Mouse (Mus musculus): Measurements from ENCODE around the gene Ccdc85c.

The Ccdc85c gene

DNA sequence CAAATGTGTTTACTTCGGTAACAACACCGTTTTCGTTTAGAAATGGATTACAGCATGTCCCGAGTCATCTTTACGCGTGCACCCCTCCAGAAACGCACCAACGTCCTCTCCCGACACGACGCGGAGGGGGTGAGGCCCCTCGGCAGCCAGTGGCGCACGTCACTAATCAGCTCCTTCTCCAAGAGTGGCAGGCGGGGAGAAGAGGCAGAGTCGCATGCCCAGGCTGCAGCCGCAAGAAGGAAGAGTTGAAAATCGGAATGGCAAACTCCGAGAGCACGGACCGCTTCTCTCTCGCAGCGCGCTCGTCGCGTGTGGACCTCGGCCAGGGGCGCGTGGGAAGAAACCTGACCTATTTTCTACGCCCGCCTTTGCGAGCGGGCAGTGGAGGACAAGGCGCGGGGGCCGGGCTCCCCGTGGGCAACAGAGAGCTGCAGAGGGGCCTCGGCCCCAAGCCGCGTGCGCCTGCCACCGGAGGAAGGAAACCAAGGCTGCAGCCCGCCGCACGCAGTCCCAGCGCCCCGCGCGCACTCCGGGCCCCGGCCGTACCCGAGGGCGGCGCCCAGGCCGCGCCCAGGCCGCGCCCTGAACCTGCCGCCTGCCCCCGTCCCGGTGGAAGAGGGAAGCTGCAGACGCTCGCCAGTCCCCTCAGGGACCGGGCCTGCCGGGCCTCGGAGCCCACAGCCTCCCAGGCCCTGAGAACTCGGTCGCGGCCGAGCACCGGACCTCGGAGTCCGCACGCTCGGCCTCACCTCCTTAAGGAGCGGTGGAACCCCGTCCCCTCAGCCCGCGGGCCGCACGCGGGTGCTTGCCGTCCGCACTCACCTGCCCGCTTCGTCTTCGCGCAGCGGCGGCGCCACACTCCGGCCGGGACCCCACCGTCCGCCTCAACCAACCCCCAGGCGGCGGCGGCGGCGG, 96.6 kb downstream of the Ccdc85c start:
- DNase-seq (ENCODE audit: low read depth, low spot score): peak; percentile 68

DNA sequence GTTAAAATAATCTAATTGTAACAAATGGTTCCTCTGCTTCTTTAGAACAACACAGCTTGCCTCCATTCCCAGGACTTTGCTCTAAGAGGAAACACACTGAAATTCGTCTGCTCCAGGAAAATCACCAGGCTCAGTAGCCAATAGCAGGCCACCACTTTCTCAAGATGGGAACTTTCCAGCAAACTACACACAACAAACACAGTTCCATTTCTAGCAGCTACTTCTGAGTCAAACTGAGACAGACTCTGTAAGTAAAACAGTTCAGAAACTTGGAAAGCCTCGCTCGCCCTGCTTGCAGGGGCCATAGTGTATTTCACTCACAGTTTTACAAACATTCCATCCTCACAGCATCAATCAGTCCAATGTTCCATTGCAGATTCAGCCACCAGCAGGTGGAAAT, 98.9 kb downstream of the Ccdc85c start:
- DNase-seq (ENCODE audit: low read depth, low spot score): peak; percentile 44

DNA sequence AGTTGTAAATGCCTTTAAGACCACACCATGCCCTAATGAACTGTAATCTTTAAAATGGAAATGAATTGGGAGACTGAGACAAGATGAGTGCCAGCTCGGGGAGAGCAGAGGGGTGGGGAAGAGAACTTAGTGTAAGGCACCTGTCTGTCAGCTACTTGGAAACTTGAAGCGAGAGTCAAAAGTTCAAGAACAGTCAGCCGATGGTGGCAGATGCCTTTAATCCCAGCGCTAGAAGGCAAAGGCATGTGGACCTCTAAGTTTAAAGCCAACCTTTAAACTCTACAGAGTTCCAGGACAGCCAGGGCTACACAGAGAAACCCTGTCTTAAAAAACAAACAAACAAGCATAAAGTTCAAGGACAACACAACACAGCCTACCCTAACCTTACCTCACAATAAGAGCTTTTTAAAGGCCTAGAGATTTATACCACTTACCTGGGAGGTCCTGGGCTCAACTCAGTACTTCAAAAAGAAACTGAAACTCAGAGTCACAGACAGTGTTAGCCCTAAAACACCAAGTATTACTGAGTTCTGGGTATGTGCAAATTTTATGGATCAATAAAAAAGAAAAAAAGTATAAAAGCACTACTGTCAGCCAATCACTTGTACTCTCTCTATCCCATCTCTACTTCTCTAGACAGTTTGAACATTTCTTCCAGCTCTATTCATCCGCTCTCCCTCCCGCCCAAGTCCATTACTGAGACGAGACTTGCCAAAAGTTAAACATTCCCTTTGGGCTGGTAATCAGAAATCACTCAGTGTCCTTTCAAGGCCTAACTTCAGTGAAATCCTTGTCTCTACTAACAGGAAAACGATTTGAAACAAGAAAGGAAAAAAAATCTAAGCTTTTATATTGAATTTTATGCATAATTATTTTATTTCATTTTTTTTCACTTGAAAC, 100.4 kb downstream of the Ccdc85c start:
- DNase-seq (ENCODE audit: low read depth, low spot score): peak; percentile 31

DNA sequence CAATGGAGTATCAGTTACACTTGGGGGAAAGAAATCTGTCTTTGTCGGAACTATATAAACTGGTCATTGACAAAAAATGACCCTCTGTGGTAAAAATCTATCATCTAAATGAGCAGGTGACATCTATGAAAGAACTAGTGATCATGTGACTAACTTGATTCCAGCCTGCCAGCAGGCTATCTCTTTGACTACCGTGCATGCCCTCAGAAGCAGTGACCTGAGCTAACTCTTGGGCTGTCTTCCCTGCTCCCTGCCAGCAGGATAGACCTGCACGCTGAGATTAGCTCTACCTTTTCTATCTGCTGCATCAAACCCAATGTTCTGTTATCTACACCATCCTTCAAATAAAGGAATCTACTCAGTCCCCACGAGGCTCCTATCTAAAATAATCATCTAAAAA, 102.6 kb downstream of the Ccdc85c start:
- no peak for DNase-seq (ENCODE audit: low read depth, low spot score)

DNA sequence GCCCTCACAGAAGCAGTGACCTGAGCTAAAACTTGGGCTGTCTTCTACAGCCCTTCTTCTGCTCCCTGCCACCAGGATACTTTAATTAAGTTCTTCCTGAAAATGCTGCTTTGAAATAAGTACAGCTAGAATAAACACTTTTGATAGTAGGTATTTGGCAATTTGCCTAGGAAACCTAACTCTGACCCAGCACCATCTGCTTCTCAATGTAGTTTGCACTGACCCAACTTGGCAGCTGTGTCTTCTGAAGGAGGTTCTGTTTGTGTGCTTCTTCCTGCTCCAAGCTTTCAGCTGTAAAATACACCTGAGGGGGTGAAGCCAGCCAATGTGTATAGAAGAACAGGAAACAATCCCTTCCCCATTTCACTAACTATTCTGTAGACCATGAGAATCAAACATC, 103.9 kb downstream of the Ccdc85c start:
- peak; percentile 40 for DNase-seq (ENCODE audit: low read depth, low spot score)

DNA sequence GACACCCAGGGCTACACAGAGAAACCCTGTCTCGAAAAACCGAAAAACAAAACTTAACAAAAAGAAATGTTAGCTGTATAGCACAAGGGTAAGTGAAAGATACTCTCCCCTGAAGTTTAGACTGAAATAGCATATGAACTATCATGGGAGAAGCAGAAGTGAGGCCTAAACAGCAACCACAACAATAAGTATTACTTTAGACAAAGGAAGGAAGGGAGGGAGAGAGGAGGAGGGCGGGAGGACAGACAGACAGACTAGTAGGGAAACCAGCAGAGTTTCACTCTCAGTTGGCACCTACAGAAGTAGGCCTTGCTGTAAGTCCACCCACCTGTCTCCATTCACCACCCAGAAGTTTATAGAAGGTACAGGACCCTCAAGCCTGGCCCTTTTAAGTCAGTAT, 104.8 kb downstream of the Ccdc85c start:
- DNase-seq (ENCODE audit: low read depth, low spot score): peak; percentile 66

DNA sequence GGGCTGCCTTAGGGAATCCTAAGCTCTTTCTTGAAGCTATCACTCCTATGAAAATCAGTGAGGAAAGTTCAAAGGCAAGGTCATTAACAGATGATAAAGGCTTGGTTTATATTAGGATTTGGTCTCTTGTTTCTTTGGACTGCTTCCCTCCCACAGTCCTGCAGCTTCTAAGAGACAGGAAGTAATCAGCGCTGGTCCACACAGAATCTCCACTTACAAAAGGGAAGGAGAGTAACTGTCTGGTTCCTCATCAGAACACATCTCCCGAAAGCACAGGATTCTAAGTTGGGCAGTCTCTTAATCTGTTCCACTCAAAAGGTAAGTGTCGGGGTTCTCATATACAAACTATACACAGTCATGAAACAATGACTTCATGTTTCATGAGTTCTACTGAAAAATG, 106.3 kb downstream of the Ccdc85c start:
- DNase-seq (ENCODE audit: low read depth, low spot score): no peak

DNA sequence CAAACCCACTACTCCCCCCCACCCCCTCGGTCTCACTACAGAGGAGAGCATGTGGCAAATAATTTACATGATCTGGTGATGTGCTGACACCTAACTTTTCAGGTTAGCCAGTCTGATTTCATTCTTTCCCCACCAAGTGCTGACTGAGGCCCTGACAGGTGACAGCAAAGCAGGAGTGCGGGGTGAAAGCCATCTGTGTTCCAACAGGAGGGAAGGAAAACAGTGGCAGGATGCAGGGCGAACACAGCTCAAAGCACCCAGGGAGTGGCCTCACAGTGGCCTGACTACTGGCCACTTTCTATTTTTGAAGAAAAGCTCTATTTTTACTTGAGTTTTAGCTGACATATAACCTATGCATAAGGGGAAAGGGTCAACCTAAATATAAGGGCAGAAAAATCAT, 111.5 kb downstream of the Ccdc85c start:
- DNase-seq (ENCODE audit: low read depth, low spot score): no peak

DNA sequence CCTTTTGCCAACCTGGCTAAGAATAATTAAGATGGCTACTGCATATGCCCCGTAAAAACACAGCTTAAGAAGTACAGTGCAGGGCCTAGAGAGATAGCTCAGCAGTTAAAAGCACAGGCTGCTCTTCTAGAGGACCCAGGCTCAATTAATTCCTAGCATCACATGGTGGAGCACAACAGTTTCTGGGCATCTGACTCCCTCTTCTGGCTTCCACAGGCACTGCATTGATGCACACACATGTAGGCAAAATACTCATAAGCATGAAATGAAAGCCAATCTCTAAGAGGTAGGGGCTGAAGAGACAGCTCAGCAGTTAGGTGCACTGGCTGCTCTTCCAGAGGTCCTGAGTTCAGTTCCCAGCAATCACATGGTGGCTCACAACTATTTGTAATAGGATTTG, 113.2 kb downstream of the Ccdc85c start:
- peak; percentile 42 for DNase-seq (ENCODE audit: low read depth, low spot score)

DNA sequence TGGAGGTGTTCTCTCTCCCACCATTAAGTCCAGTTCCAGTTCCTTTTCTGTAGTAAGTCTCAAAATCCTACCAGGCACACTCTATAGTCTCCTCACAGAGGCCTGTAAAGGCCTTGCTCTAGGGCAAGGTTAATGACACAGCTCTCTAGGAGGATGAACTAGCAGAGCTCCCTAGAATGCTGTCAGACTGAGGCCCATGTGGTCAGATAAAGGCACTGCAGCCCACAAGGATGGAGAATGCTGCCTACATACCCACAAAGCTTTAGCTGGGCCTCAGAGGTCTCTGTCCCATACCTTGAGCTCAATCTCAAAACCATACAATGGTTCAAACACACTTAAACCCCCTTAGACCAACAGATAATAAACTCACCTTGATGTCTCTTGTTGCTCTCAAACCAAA, 115.4 kb downstream of the Ccdc85c start:
- no peak for DNase-seq (ENCODE audit: low read depth, low spot score)
